Mouse (Mus musculus): ENCODE data around the gene Nme7. TPM values are rescaled to one million over a fixed set of nuclear protein-coding genes. Genes with fewer than 3 reads are reported as not detected.

The Nme7 gene
- 10 to 100 TPM; 24.0 to 31.5 TPM for total RNA-seq (2021)
- long read RNA-seq, experiment 1, partial matches to known transcripts: 1 of 17 reads
- long read RNA-seq, experiment 1, other reads (novel, unspliced or antisense): 16 of 17 reads
- long read RNA-seq, experiment 2, transcript Nme7-207 (14 exons, 1,740 nt): major isoform, 5 of 23 reads
- long read RNA-seq, experiment 2, partial matches to known transcripts: 2 of 23 reads
- long read RNA-seq, experiment 2, other reads (novel, unspliced or antisense): 14 of 23 reads

DNA sequence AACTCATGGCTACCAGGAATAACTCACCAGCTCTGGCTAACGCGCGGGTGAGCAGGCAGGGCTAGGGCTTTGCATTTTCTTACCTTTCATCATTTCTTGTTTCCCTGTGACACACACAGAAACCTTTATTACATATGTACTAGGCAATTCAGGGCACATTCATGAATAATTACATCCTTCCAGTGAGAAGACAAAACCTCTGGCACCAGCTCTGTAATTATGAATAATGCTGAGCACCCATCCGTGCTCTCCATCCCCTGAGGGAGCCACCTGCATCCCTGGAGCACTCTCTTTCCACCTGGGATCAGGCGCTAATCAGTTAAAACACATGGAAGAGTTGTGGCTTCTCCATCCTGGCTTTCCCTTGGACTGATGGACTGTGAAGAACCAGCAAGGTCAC lies at the start of gene Nme7:
Nme7 (plus strand) TSS at position 301 of the 400 bp plus-strand sequence.
- no peak within 1 kb of the TSS for H3K4me3 ChIP-seq
- H3K27ac ChIP-seq: no peak within 1 kb of the TSS
- DNase-seq (ENCODE audit: low spot score in 2 of 2): no peak
- TF ChIP-seq CTCF (conservative IDR thresholded peaks at IDR 0.05): no peak

DNA sequence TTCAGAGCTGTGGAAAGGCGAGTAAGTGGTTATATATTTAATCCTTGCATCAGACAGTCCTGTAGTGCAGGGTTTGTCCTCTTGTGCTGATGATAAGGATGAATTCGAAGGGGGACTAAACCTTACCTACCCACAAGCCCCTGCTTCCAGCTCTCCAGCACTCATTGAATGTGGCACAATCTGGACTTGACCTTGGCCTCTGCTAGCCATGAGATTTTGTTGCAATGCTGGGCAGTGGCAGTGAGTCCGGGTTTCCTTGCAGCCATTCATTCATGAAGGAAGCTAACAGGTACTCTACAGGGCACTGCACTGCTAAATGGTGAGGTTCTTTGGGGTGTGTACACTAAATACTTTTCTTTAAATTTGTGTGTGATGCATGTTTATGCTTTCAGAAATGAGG lies 49.1 kb upstream of the Nme7 start:
- DNase-seq (ENCODE audit: low spot score in 2 of 2): no peak
- Histone ChIP-seq H3K27ac (no peak overlapping the region), H3K4me3 (no peak overlapping the region)
- no peak for TF ChIP-seq CTCF (conservative IDR thresholded peaks at IDR 0.05)

DNA sequence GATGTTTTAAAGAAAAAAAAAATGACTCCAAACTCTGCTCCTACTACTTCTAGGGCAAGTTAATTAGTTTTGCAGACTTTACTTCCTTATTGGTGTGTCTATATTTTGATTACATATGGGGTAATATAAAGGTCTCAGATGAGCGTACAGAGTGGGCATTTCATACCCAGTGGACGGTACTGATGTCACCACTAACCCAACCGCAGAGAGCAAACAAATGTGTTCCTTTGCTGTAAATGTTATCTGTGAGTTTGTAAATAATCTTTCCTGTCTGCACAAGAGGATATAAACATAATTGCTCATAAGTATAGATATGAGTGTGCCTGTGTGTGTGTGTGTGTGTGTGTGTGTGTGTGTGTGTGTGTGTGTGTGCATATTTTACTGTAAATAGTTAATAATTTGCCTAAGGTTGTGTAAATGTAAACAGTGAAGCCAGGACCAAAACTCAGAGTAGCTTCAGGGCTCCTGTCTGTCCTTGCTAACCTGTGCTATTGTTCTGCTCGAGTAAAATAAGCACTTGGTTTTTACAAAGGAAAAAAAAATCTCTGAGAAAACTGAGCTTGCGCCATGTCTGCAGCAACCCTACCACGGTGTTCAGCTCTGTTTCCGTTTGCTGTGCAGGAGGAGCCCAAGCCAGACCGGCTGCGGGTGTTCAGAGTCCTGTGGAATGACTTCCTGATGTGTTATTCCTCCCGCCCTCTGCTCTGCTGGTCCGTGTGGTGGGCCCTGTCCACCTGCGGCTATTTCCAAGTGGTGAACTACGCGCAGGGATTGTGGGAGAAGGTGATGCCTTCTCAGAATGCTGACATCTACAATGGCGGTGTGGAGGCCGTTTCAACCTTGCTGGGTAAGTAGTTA lies 43.5 kb upstream of the Nme7 start:
- peak overlapping the region; percentile 56; the same call in 1 of the 2 replicates for H3K27ac ChIP-seq
- no peak for TF ChIP-seq CTCF (conservative IDR thresholded peaks at IDR 0.05)
- no peak for DNase-seq (ENCODE audit: low spot score in 2 of 2)
- no peak overlapping the region for H3K4me3 ChIP-seq

- Histone ChIP-seq H3K4me3 (no peak overlapping the region), H3K27ac (peak overlapping the region; percentile 56)
- TF ChIP-seq CTCF (conservative IDR thresholded peaks at IDR 0.05): no peak
- DNase-seq (ENCODE audit: low spot score in 2 of 2): peak in 1 of 2 experiments; percentile 61
Measured at GRCm38 (mm10) chr1:164261553-164261952, 42.4 kb upstream of the Nme7 start.

DNA sequence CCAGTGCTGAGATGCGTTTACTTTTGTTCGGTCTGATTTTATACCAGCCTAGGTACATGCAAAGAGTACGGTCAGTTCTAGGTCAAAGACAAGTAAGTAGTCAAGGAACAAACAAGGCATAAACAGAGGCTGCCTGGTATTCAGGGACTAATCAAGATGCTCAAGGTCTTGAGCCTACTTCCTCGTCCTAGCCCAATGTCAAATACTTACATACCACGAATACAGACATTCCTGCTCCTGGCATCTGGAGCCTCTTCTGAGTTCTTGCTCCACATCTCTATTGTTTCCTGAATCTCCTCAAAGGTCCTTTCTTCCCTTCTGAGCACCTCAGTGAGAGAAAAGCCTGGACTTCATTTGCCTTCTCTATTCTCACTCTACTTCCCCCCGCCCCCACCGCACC lies 33.0 kb upstream of the Nme7 start:
- no peak for DNase-seq (ENCODE audit: low spot score in 2 of 2)
- Histone ChIP-seq H3K27ac (no peak overlapping the region), H3K4me3 (no peak overlapping the region)
- no peak for TF ChIP-seq CTCF (conservative IDR thresholded peaks at IDR 0.05)

GRCm38 (mm10) chr1:164273659-164274058 lies 30.3 kb upstream of the Nme7 start:
- TF ChIP-seq CTCF (conservative IDR thresholded peaks at IDR 0.05): no peak
- no peak for DNase-seq (ENCODE audit: low spot score in 2 of 2)
- Histone ChIP-seq H3K27ac (no peak overlapping the region), H3K4me3 (no peak overlapping the region)

DNA sequence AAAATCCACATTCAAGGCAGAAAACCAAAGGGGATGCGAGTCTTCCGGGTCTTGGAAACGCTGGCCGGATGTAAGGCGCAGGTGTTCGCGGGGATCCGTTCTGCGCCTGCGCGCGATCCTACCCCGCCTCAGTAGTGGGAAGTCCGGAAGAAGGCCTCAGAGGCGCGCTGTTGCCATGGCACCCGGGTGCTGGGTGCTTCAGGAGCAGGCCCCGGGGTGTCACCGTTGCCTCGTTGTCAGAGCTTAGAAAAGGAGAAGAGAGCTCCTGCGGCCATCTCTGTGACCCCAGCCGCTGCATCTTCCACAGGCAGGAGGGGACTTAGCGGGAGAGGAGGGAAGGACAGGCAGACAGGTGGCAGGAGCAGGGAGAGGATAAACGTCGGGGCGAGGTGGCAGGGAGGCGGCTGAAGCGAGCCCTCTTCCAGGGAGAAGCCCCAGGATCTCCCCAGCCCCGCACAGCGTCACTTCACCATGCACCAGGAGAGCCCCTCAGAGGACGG lies 28.4 kb upstream of the Nme7 start, which contains the start of gene Ccdc181:
Ccdc181 (plus strand) TSS at position 131 of the 500 bp plus-strand sequence.
- DNase-seq (ENCODE audit: low spot score in 2 of 2): peak; percentile 95 to 96
- TF ChIP-seq CTCF (conservative IDR thresholded peaks at IDR 0.05): peak; percentile 12; the same call in 1 of the 2 replicates
- peak within 1 kb of the TSS; percentile 90 for H3K27ac ChIP-seq
- peak within 1 kb of the TSS; percentile 79 for H3K4me3 ChIP-seq

- H3K27ac ChIP-seq: no peak overlapping the region
- DNase-seq (ENCODE audit: low spot score in 2 of 2): no peak
- no peak for TF ChIP-seq CTCF (conservative IDR thresholded peaks at IDR 0.05)
- H3K4me3 ChIP-seq: no peak overlapping the region
Measured at GRCm38 (mm10) chr1:164276552-164276951, 27.4 kb upstream of the Nme7 start.

GRCm38 (mm10) chr1:164279332-164279731 lies 24.6 kb upstream of the Nme7 start:
- no peak for DNase-seq (ENCODE audit: low spot score in 2 of 2)
- Histone ChIP-seq H3K27ac (no peak overlapping the region), H3K4me3 (no peak overlapping the region)
- TF ChIP-seq CTCF (conservative IDR thresholded peaks at IDR 0.05): no peak

DNA sequence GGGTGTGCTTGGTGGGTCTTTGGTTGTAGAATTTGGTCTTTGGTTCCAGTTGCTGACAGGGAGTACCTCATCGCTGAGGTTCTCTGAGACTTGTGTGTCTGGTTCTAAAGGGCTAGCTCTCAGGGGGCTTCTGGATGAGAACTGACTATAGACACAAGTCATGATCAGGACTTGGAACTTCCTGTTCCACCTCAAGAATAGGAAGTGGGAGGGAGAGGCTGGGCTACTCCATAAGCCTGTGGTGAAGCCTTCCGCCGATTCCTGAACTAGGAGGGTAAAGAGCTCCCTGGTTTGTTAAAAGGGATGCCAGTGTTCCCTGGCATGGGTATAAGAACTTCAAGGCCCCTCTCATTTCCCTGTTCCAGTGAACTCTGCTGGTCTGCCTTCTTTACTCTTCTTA lies 19.9 kb upstream of the Nme7 start:
- no peak overlapping the region for H3K4me3 ChIP-seq
- no peak for TF ChIP-seq CTCF (conservative IDR thresholded peaks at IDR 0.05)
- no peak for DNase-seq (ENCODE audit: low spot score in 2 of 2)
- H3K27ac ChIP-seq: no peak overlapping the region

GRCm38 (mm10) chr1:164287406-164287805 lies 16.5 kb upstream of the Nme7 start:
- DNase-seq (ENCODE audit: low spot score in 2 of 2): no peak
- no peak for TF ChIP-seq CTCF (conservative IDR thresholded peaks at IDR 0.05)
- H3K27ac ChIP-seq: no peak overlapping the region; the same call in 1 of the 2 replicates
- H3K4me3 ChIP-seq: no peak overlapping the region

- DNase-seq (ENCODE audit: low spot score in 2 of 2): no peak
- Histone ChIP-seq H3K27ac (no peak overlapping the region), H3K4me3 (no peak overlapping the region)
- TF ChIP-seq CTCF (conservative IDR thresholded peaks at IDR 0.05): peak; percentile 63
Measured at GRCm38 (mm10) chr1:164292040-164292439, 11.9 kb upstream of the Nme7 start.

DNA sequence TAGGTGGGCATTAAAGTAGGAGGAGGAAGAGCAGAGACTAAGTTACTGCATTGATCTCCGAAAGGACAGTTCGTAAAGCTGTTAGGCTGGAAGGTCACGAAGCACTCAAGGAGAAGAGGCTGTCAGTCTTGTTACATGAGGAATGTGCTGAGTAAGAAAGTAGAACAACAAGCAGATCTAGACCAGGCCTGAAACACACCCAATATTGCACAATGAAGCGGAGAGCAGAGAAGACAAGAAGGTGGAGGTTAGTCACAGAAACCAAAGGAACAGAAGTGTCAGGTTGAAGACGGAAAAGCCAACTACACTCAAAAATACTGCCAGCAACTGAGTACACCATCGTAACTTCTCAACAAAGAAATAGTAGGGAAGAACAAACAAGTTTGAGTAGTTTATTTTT lies 9.8 kb upstream of the Nme7 start:
- no peak for DNase-seq (ENCODE audit: low spot score in 2 of 2)
- TF ChIP-seq CTCF (conservative IDR thresholded peaks at IDR 0.05): no peak
- Histone ChIP-seq H3K27ac (no peak overlapping the region), H3K4me3 (no peak overlapping the region)

Data from layer of hippocampus, adult 2 months (tissue).